Mouse (Mus musculus): Measurements from ENCODE around the gene Lmod1. TPM values are rescaled to one million over a fixed set of nuclear protein-coding genes. Genes with fewer than 3 reads are reported as not detected.

The Lmod1 gene
- polyA plus RNA-seq, 1 experiment from 2014 or later = 0.35 TPM

Other genes with a start within 250 kb of the Lmod1 start
- 1.2 and 1.4 TPM in 2 replicates for gene Lgr6, start 219.5 kb upstream of the Lmod1 start, polyA plus RNA-seq (2015; fragmentation: Nextera tagmentation; extraction: Ambion mirVana)
- gene Ptpn7, start 192.1 kb upstream of the Lmod1 start, polyA plus RNA-seq (2015; fragmentation: Nextera tagmentation; extraction: Ambion mirVana) = 0.29 and 0.45 TPM in 2 replicates
- 343 and 418 TPM in 2 replicates for gene Arl8a, start 178.0 kb upstream of the Lmod1 start, polyA plus RNA-seq (2015; fragmentation: Nextera tagmentation; extraction: Ambion mirVana)
- 1.4 and 2.5 TPM in 2 replicates for gene Gpr37l1, start 157.1 kb upstream of the Lmod1 start, polyA plus RNA-seq (2015; fragmentation: Nextera tagmentation; extraction: Ambion mirVana)
- 0.45 and 0.62 TPM in 2 replicates for gene Elf3, start 66.2 kb upstream of the Lmod1 start, polyA plus RNA-seq (2015; fragmentation: Nextera tagmentation; extraction: Ambion mirVana)
- gene Rnpep, start 40.7 kb upstream of the Lmod1 start, polyA plus RNA-seq (2015; fragmentation: Nextera tagmentation; extraction: Ambion mirVana) = 102 and 106 TPM in 2 replicates
- 159 and 171 TPM in 2 replicates for gene Timm17a, start 11.0 kb upstream of the Lmod1 start, polyA plus RNA-seq (2015; fragmentation: Nextera tagmentation; extraction: Ambion mirVana)
- gene Shisa4, start 50.4 kb downstream of the Lmod1 start, polyA plus RNA-seq (2015; fragmentation: Nextera tagmentation; extraction: Ambion mirVana) = 116 and 126 TPM in 2 replicates
- 109 and 118 TPM in 2 replicates for gene Ipo9, start 105.7 kb downstream of the Lmod1 start, polyA plus RNA-seq (2015; fragmentation: Nextera tagmentation; extraction: Ambion mirVana)